Mouse (Mus musculus) kidney, adult 10 weeks (tissue): Measurements from ENCODE around the gene 1700001K19Rik. TPM values are rescaled to one million over a fixed set of nuclear protein-coding genes. Genes with fewer than 3 reads are reported as not detected.

ENCODE experiments used
- polyA plus RNA-seq: library from polyadenylated mRNA; stranded (reverse); fragments of 350-450 nt; fragmentation: Illumina TruSeq; extraction: RNeasy Lipid Tissue Mini Kit (QIAGEN cat#74804); gene quantifications from one replicate; pipeline ENCODE4 v1.2.3, GENCODE M21; 2014; ENCODE audit warnings: low read depth, low replicate concordance

1700001K19Rik gene
- not detected for polyA plus RNA-seq

DNA sequence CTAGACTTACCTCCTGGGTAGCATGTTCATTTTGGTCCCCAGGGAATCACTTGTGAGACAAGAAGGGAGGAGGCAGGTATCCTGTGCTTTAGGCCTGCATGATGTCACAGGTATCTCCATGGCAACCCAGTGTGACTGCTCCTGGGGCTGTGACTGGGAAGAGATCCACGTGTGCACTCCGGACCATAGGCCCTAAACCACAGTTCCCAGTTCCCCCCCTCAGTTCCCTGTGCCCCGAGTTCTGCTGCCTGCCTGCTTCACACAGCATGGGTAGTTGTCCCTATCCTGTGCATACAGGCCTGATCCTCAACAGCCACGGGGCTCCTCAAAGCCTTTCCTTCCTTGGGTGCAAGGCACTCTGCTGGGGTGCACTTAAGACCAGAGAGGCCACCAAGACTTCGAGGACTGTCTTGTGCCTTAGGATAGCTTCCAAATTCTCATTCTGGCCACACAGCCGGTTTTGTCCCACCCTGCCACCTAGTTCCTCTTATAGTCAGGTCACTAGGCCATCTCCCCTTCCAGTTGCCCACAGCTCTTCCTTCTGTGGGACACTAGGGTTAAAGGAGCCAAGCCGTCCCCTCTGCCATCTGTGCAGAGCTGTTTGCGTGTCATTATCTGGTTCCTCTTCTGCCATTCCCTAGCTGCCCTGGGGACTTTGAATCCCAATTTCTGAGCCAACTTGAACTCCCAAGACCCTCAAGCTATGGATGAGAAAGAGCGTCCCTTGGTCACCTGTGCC is at the start of gene 1700001K19Rik:
Gene 1700001K19Rik (minus strand): TSS at position 59 of the 739 bp plus-strand sequence.

DNA sequence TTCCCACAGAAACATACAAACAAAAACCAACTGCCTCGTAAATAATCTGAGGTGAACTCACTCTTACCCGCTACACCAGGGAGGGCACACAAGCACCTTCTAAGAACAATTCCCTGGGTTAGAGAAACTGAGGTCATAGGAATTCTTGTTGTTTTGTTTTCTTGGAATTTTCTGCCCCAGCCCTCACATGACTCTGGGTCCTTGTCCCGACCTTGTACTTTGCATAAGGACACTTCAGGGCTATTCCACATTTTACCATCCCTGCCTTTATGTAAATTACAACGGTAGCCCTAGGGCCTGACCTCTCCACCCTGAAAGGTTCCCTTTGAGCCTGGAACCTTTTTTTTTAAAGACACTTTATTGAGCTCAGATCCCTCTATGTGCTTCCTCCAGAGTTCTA is 20.1 kb upstream of the 1700001K19Rik start, which contains the start of gene Hsp90aa1:
Gene Hsp90aa1 (minus strand): TSS at position 173 of the 400 bp plus-strand sequence.

Other genes starting within 250 kb of the 1700001K19Rik start
- 146 TPM for gene Ppp2r5c, start 235.5 kb downstream of the 1700001K19Rik start, polyA plus RNA-seq
- gene Dync1h1, start 81.2 kb downstream of the 1700001K19Rik start, polyA plus RNA-seq = 9.2 TPM
- 1,780 TPM for gene Hsp90aa1, start 20.1 kb upstream of the 1700001K19Rik start, polyA plus RNA-seq
- 40.2 TPM for gene Wdr20, start 55.3 kb upstream of the 1700001K19Rik start, polyA plus RNA-seq
- gene Mok, start 158.3 kb upstream of the 1700001K19Rik start, polyA plus RNA-seq = 4.6 TPM
- gene Zfp839, start 167.6 kb upstream of the 1700001K19Rik start, polyA plus RNA-seq = 4.9 TPM
- 27.9 TPM for gene Cinp, start 206.5 kb upstream of the 1700001K19Rik start, polyA plus RNA-seq
- 2.1 TPM for gene Tecpr2, start 206.6 kb upstream of the 1700001K19Rik start, polyA plus RNA-seq